Mouse (Mus musculus): ENCODE data around the gene Pgf. TPM values are rescaled to one million over a fixed set of nuclear protein-coding genes. Genes with fewer than 3 reads are reported as not detected.

Pgf gene
- total RNA-seq, 2 experiments from 2014 or later, result 5.1 to 6.0 TPM

GRCm38 (mm10) chr12:85192461-85193108, 15.0 kb upstream of the Pgf start:
- DNase-seq (ENCODE audit: low spot score in 2 of 2), result peak in 1 of 2 experiments; percentile 30

GRCm38 (mm10) chr12:85190290-85190689, 12.7 kb upstream of the Pgf start:
- DNase-seq (ENCODE audit: low spot score in 2 of 2), result no peak

- no peak for DNase-seq (ENCODE audit: low spot score in 2 of 2)
Measured at GRCm38 (mm10) chr12:85186361-85186760, 8.8 kb upstream of the Pgf start.

GRCm38 (mm10) chr12:85185810-85186209, 8.2 kb upstream of the Pgf start:
- DNase-seq (ENCODE audit: low spot score in 2 of 2), result no peak

- DNase-seq (ENCODE audit: low spot score in 2 of 2), result no peak
Measured at GRCm38 (mm10) chr12:85184118-85184517, 6.5 kb upstream of the Pgf start.

GRCm38 (mm10) chr12:85182898-85183297, 5.3 kb upstream of the Pgf start:
- no peak for DNase-seq (ENCODE audit: low spot score in 2 of 2)

GRCm38 (mm10) chr12:85182345-85182643, 4.7 kb upstream of the Pgf start:
- no peak for DNase-seq (ENCODE audit: low spot score in 2 of 2)

GRCm38 (mm10) chr12:85181475-85182344, 4.1 kb upstream of the Pgf start:
- no peak for DNase-seq (ENCODE audit: low spot score in 2 of 2)

- no peak for DNase-seq (ENCODE audit: low spot score in 2 of 2)
Measured at GRCm38 (mm10) chr12:85178294-85178693, 704 bp upstream of the Pgf start.

GRCm38 (mm10) chr12:85176846-85177523, 605 bp downstream of the Pgf start:
- no peak for DNase-seq (ENCODE audit: low spot score in 2 of 2)

- DNase-seq (ENCODE audit: low spot score in 2 of 2), result peak; percentile 56 to 72
Measured at GRCm38 (mm10) chr12:85175926-85176845, 1.4 kb downstream of the Pgf start.

GRCm38 (mm10) chr12:85175087-85175675, 2.4 kb downstream of the Pgf start:
- no peak for DNase-seq (ENCODE audit: low spot score in 2 of 2)

GRCm38 (mm10) chr12:85174016-85174415, 3.6 kb downstream of the Pgf start:
- DNase-seq (ENCODE audit: low spot score in 2 of 2), result no peak

- no peak for DNase-seq (ENCODE audit: low spot score in 2 of 2)
Measured at GRCm38 (mm10) chr12:85170948-85171307, 6.7 kb downstream of the Pgf start.

- DNase-seq (ENCODE audit: low spot score in 2 of 2), result peak in 1 of 2 experiments; percentile 57
Measured at GRCm38 (mm10) chr12:85170284-85170947, 7.2 kb downstream of the Pgf start.

GRCm38 (mm10) chr12:85169877-85170276, 7.7 kb downstream of the Pgf start:
- DNase-seq (ENCODE audit: low spot score in 2 of 2), result no peak

- peak; percentile 92 to 94 for DNase-seq (ENCODE audit: low spot score in 2 of 2)
Measured at GRCm38 (mm10) chr12:85169117-85169858, 8.3 kb downstream of the Pgf start.

- no peak for DNase-seq (ENCODE audit: low spot score in 2 of 2)
Measured at GRCm38 (mm10) chr12:85166631-85167030, 11.0 kb downstream of the Pgf start.

- no peak for DNase-seq (ENCODE audit: low spot score in 2 of 2)
Measured at GRCm38 (mm10) chr12:85164996-85165395, 12.6 kb downstream of the Pgf start.
